Mouse (Mus musculus): ENCODE measurements around the gene Efhc1. TPM values are rescaled to one million over a fixed set of nuclear protein-coding genes. Genes with fewer than 3 reads are reported as not detected.
A peak's percentile ranks its signal among the peaks of the same experiment; 100 is the strongest.
"Not testable (repeated sequence)": the region's sequence is repeated elsewhere in the genome, so short reads cannot be mapped to it uniquely, and the experiment has no call there.

Gene Efhc1
- polyA plus RNA-seq, 1 experiment from 2014 or later: 0.45 TPM

- no peak for DNase-seq
- peaks cover 7% of the 10 kb centered on the region for H3K4me1 ChIP-seq (replicated peaks)
These were observed 28.6 kb upstream of the Efhc1 start for GRCm38 (mm10) chr1:20922612-20923399.

GRCm38 (mm10) chr1:20925324-20925723, 26.1 kb upstream of the Efhc1 start:
- not testable (repeated sequence) for H3K4me3 ChIP-seq (replicated peaks); H3K9ac ChIP-seq; ATAC-seq (ENCODE audit: low read depth); H3K27me3 ChIP-seq; DNase-seq; H3K27ac ChIP-seq; H3K9me3 ChIP-seq (replicated peaks); H3K4me2 ChIP-seq; H3K36me3 ChIP-seq
- 38% methylated on average over 7 of the region's 7 CpGs for WGBS (ENCODE audit: insufficient replicate concordance)
- H3K4me1 ChIP-seq (replicated peaks): peaks cover 19% of the 10 kb centered on the region

More at GRCm38 (mm10) chr1:20922612-20923399, 28.6 kb upstream of the Efhc1 start:
- Histone ChIP-seq H3K27ac (no peak overlapping the region), H3K36me3 (no peaks in the 10 kb centered on the region), H3K4me3 (replicated peaks) (no peak overlapping the region), H3K9me3 (replicated peaks) (no peaks in the 10 kb centered on the region), H3K27me3 (no peaks in the 10 kb centered on the region), H3K4me2 (no peak overlapping the region), H3K9ac (no peak overlapping the region)
- 40% methylated on average over 11 of the region's 11 CpGs for whole genome bisulfite sequencing (ENCODE audit: insufficient replicate concordance)
- no peak for ATAC-seq (ENCODE audit: low read depth)

GRCm38 (mm10) chr1:20925926-20926325, 25.5 kb upstream of the Efhc1 start:
- H3K4me1 ChIP-seq (replicated peaks): peaks cover 23% of the 10 kb centered on the region
- H3K36me3 ChIP-seq: no peaks in the 10 kb centered on the region
- no peaks in the 10 kb centered on the region for H3K27me3 ChIP-seq
- 33% methylated on average over 4 of the region's 4 CpGs for WGBS (ENCODE audit: insufficient replicate concordance)
- no peak for ATAC-seq (ENCODE audit: low read depth)
- H3K9me3 ChIP-seq (replicated peaks): no peaks in the 10 kb centered on the region
- no peak for DNase-seq
- H3K4me3 ChIP-seq (replicated peaks): no peak overlapping the region
- no peak overlapping the region for H3K4me2 ChIP-seq
- no peak overlapping the region for H3K9ac ChIP-seq
- no peak overlapping the region for H3K27ac ChIP-seq

- no peak overlapping the region for H3K9ac ChIP-seq
- H3K36me3 ChIP-seq: no peaks in the 10 kb centered on the region
- 44% methylated on average over 4 of the region's 4 CpGs for WGBS (ENCODE audit: insufficient replicate concordance)
- no peak overlapping the region for H3K27ac ChIP-seq
- ATAC-seq (ENCODE audit: low read depth) (no peak), DNase-seq (no peak)
- H3K9me3 ChIP-seq (replicated peaks): no peaks in the 10 kb centered on the region
- no peak overlapping the region for H3K4me2 ChIP-seq
- peaks cover 23% of the 10 kb centered on the region for H3K4me1 ChIP-seq (replicated peaks)
- no peaks in the 10 kb centered on the region for H3K27me3 ChIP-seq
- no peak overlapping the region for H3K4me3 ChIP-seq (replicated peaks)
These were observed 25.1 kb upstream of the Efhc1 start for GRCm38 (mm10) chr1:20926376-20926775.

- ATAC-seq (ENCODE audit: low read depth) (peak; percentile 64), DNase-seq (no peak)
- no peaks in the 10 kb centered on the region for H3K36me3 ChIP-seq
- H3K9me3 ChIP-seq (replicated peaks): no peaks in the 10 kb centered on the region
- no peak overlapping the region for H3K4me2 ChIP-seq
- peaks cover 26% of the 10 kb centered on the region for H3K4me1 ChIP-seq (replicated peaks)
- no peak overlapping the region for H3K27ac ChIP-seq
- H3K4me3 ChIP-seq (replicated peaks): no peak overlapping the region
- H3K27me3 ChIP-seq: no peaks in the 10 kb centered on the region
- no peak overlapping the region for H3K9ac ChIP-seq
- WGBS (ENCODE audit: insufficient replicate concordance): 14% methylated on average over 4 of the region's 4 CpGs
These were observed 22.9 kb upstream of the Efhc1 start for GRCm38 (mm10) chr1:20928487-20928886.

- Histone ChIP-seq H3K4me3 (replicated peaks) (no peak overlapping the region), H3K27ac (no peak overlapping the region), H3K9ac (no peak overlapping the region), H3K9me3 (replicated peaks) (no peaks in the 10 kb centered on the region), H3K4me1 (replicated peaks) (peaks cover 16% of the 10 kb centered on the region), H3K4me2 (no peak overlapping the region), H3K36me3 (no peaks in the 10 kb centered on the region), H3K27me3 (no peaks in the 10 kb centered on the region)
- ATAC-seq (ENCODE audit: low read depth): peak; percentile 69
- WGBS (ENCODE audit: insufficient replicate concordance): 14% methylated on average over 7 of the region's 7 CpGs
- no peak for DNase-seq
These were observed 18.0 kb upstream of the Efhc1 start for GRCm38 (mm10) chr1:20933457-20933856.

GRCm38 (mm10) chr1:20935106-20935505, 16.3 kb upstream of the Efhc1 start:
- no peak overlapping the region for H3K4me3 ChIP-seq (replicated peaks)
- H3K4me1 ChIP-seq (replicated peaks): peaks cover 7% of the 10 kb centered on the region; the same call in 1 of the 2 replicates
- H3K27me3 ChIP-seq: no peaks in the 10 kb centered on the region
- no peaks in the 10 kb centered on the region for H3K36me3 ChIP-seq
- H3K4me2 ChIP-seq: no peak overlapping the region
- H3K27ac ChIP-seq: no peak overlapping the region
- no peak for ATAC-seq (ENCODE audit: low read depth)
- no peaks in the 10 kb centered on the region for H3K9me3 ChIP-seq (replicated peaks)
- H3K9ac ChIP-seq: no peak overlapping the region
- WGBS (ENCODE audit: insufficient replicate concordance): 83% methylated on average over 22 of the region's 22 CpGs
- DNase-seq: no peak

- WGBS (ENCODE audit: insufficient replicate concordance): 23% methylated on average over 3 of the region's 3 CpGs
- DNase-seq: no peak
- no peak overlapping the region for H3K4me2 ChIP-seq
- no peak overlapping the region for H3K4me3 ChIP-seq (replicated peaks)
- no peaks in the 10 kb centered on the region for H3K36me3 ChIP-seq
- no peak overlapping the region for H3K9ac ChIP-seq
- H3K27ac ChIP-seq: no peak overlapping the region
- no peaks in the 10 kb centered on the region for H3K27me3 ChIP-seq
- H3K4me1 ChIP-seq (replicated peaks): no peaks in the 10 kb centered on the region
- ATAC-seq (ENCODE audit: low read depth): no peak
- no peaks in the 10 kb centered on the region for H3K9me3 ChIP-seq (replicated peaks)
These were observed 12.4 kb upstream of the Efhc1 start for GRCm38 (mm10) chr1:20939046-20939445.

- DNase-seq (no peak), ATAC-seq (ENCODE audit: low read depth) (peak; percentile 75)
- Histone ChIP-seq H3K4me1 (replicated peaks) (no peaks in the 10 kb centered on the region), H3K9ac (no peak overlapping the region), H3K4me2 (no peak overlapping the region), H3K36me3 (no peaks in the 10 kb centered on the region), H3K27me3 (no peaks in the 10 kb centered on the region), H3K9me3 (replicated peaks) (no peaks in the 10 kb centered on the region), H3K27ac (no peak overlapping the region), H3K4me3 (replicated peaks) (no peak overlapping the region)
- WGBS (ENCODE audit: insufficient replicate concordance): 40% methylated on average over 16 of the region's 16 CpGs
These were observed 11.3 kb upstream of the Efhc1 start for GRCm38 (mm10) chr1:20940151-20940550.

GRCm38 (mm10) chr1:20941322-20941721, 10.1 kb upstream of the Efhc1 start:
- no peak overlapping the region for H3K4me3 ChIP-seq (replicated peaks)
- no peak overlapping the region for H3K4me2 ChIP-seq
- no peaks in the 10 kb centered on the region for H3K9me3 ChIP-seq (replicated peaks)
- DNase-seq (no peak), ATAC-seq (ENCODE audit: low read depth) (no peak)
- H3K4me1 ChIP-seq (replicated peaks): no peaks in the 10 kb centered on the region
- no peak overlapping the region for H3K27ac ChIP-seq
- H3K9ac ChIP-seq: no peak overlapping the region
- H3K27me3 ChIP-seq: no peaks in the 10 kb centered on the region
- no peaks in the 10 kb centered on the region for H3K36me3 ChIP-seq
- WGBS (ENCODE audit: insufficient replicate concordance): 32% methylated on average over 2 of the region's 2 CpGs

GRCm38 (mm10) chr1:20941857-20942256, 9.6 kb upstream of the Efhc1 start:
- 74% methylated on average over 7 of the region's 7 CpGs for WGBS (ENCODE audit: insufficient replicate concordance)
- Histone ChIP-seq H3K27me3 (no peaks in the 10 kb centered on the region), H3K9ac (no peak overlapping the region), H3K4me2 (no peak overlapping the region), H3K4me1 (replicated peaks) (no peaks in the 10 kb centered on the region), H3K36me3 (no peaks in the 10 kb centered on the region), H3K9me3 (replicated peaks) (no peaks in the 10 kb centered on the region), H3K4me3 (replicated peaks) (no peak overlapping the region), H3K27ac (no peak overlapping the region)
- no peak for DNase-seq
- no peak for ATAC-seq (ENCODE audit: low read depth)

- H3K36me3 ChIP-seq: no peaks in the 10 kb centered on the region
- ATAC-seq (ENCODE audit: low read depth): no peak
- WGBS (ENCODE audit: insufficient replicate concordance): 88% methylated on average over 2 of the region's 2 CpGs
- DNase-seq: no peak
- no peaks in the 10 kb centered on the region for H3K9me3 ChIP-seq (replicated peaks)
- no peaks in the 10 kb centered on the region for H3K27me3 ChIP-seq
- H3K4me1 ChIP-seq (replicated peaks): no peaks in the 10 kb centered on the region
- no peak overlapping the region for H3K4me2 ChIP-seq
- no peak overlapping the region for H3K9ac ChIP-seq
- no peak overlapping the region for H3K27ac ChIP-seq
- H3K4me3 ChIP-seq (replicated peaks): no peak overlapping the region
These were observed 8.4 kb upstream of the Efhc1 start for GRCm38 (mm10) chr1:20943016-20943415.
